ENCODE assay signal across 7 mouse cellular contexts in genomic region chr1:89631747-89632146, GRCm38 (mm10).
DNase-seq lines count a peak whose midpoint lies in the region; ATAC-seq and TF ChIP-seq lines count a peak whose summit lies in the region.

No protein-coding gene starts in this region.

- no peak overlapping the region for H3K9ac ChIP-seq in kidney, postnatal 0 days (ENCODE audit: low read depth, low read length)
- H3K9ac ChIP-seq in kidney, embryonic 15.5 days, result no peak overlapping the region
- no peak overlapping the region for H3K9ac ChIP-seq in lung, postnatal 0 days (replicated peaks; ENCODE audit: low read depth)

- H3K4me1 ChIP-seq in kidney, postnatal 0 days (replicated peaks; ENCODE audit: insufficient read depth, low read length), result no peaks in the 10 kb centered on the region
- H3K4me1 ChIP-seq in kidney, embryonic 15.5 days, result peaks cover 4% of the 10 kb centered on the region; the same call in 1 of the 2 replicates
- no peaks in the 10 kb centered on the region for H3K4me1 ChIP-seq in bone marrow, adult 2 months (ENCODE audit: control insufficient read depth, insufficient read depth, low read length)
- H3K4me1 ChIP-seq in lung, postnatal 0 days (ENCODE audit: insufficient read depth, low read depth, low read length), result no peaks in the 10 kb centered on the region

- TF ChIP-seq CTCF in kidney, postnatal 0 days (IDR thresholded peaks at IDR 0.05; ENCODE audit: low read depth), result peak; percentile 81
- TF ChIP-seq CTCF in bone marrow, adult 2 months (IDR thresholded peaks at IDR 0.05; ENCODE audit: control insufficient read depth, insufficient read depth, low read length), result peak; percentile 20; the same call in 1 of the 2 replicates
- TF ChIP-seq CTCF in lung, postnatal 0 days (IDR thresholded peaks at IDR 0.05), result peak; percentile 77

- ATAC-seq in kidney, postnatal 0 days (replicated peaks; ENCODE audit: low FRiP score, low read depth), result no peak
- no peak for ATAC-seq in kidney, embryonic 15.5 days (replicated peaks; ENCODE audit: low FRiP score)
- no peak for ATAC-seq in lung, postnatal 0 days

- TF ChIP-seq POLR2A in bone marrow, adult 2 months (IDR thresholded peaks at IDR 0.05; ENCODE audit: borderline replicate concordance, control insufficient read depth, low read depth, low read length), result no peak

- peak; percentile 80 for DNase-seq in kidney, postnatal 0 days (ENCODE audit: low spot score)
- peak; percentile 67 for DNase-seq in ES-CJ7 (ENCODE audit: low read depth, low spot score)
- peak; percentile 70 for DNase-seq in lung, postnatal 0 days (ENCODE audit: low spot score)
- no peak for DNase-seq in right cerebral cortex, postnatal 14 days
- no peak for DNase-seq in left cerebral cortex, adult 8-10 months (ENCODE audit: low spot score in 2 of 2)

- no peaks in the 10 kb centered on the region for H3K27me3 ChIP-seq in kidney, postnatal 0 days (ENCODE audit: insufficient read depth, low read length)
- H3K27me3 ChIP-seq in kidney, embryonic 15.5 days, result no peaks in the 10 kb centered on the region
- no peaks in the 10 kb centered on the region for H3K27me3 ChIP-seq in lung, postnatal 0 days (replicated peaks; ENCODE audit: insufficient read depth, low read length)

- H3K36me3 ChIP-seq in kidney, postnatal 0 days (ENCODE audit: insufficient read depth, low read length), result peaks cover 24% of the 10 kb centered on the region
- peaks cover 50% of the 10 kb centered on the region for H3K36me3 ChIP-seq in kidney, embryonic 15.5 days
- no peaks in the 10 kb centered on the region for H3K36me3 ChIP-seq in lung, postnatal 0 days (ENCODE audit: insufficient read depth, low read length)

- no peaks in the 10 kb centered on the region for H3K9me3 ChIP-seq in kidney, postnatal 0 days (replicated peaks; ENCODE audit: low read length)
- H3K9me3 ChIP-seq in kidney, embryonic 15.5 days (replicated peaks), result no peaks in the 10 kb centered on the region
- H3K9me3 ChIP-seq in lung, postnatal 0 days (ENCODE audit: low read length), result no peaks in the 10 kb centered on the region

- no peak overlapping the region for H3K4me3 ChIP-seq in kidney, postnatal 0 days (replicated peaks; ENCODE audit: low read depth, low read length)
- no peak overlapping the region for H3K4me3 ChIP-seq in kidney, embryonic 15.5 days (replicated peaks)
- H3K4me3 ChIP-seq in bone marrow, adult 2 months (replicated peaks; ENCODE audit: control insufficient read depth, low read depth, low read length), result no peak overlapping the region
- H3K4me3 ChIP-seq in lung, postnatal 0 days (ENCODE audit: low read depth, low read length), result no peak overlapping the region

- TF ChIP-seq EP300 in lung, postnatal 0 days (IDR thresholded peaks at IDR 0.05), result no peak

- no peak overlapping the region for H3K27ac ChIP-seq in kidney, postnatal 0 days
- H3K27ac ChIP-seq in kidney, embryonic 15.5 days, result no peak overlapping the region
- H3K27ac ChIP-seq in bone marrow, adult 2 months (ENCODE audit: control insufficient read depth, insufficient read depth, low read depth, low read length, poor library complexity), result no peak overlapping the region
- H3K27ac ChIP-seq in lung, postnatal 0 days (ENCODE audit: low read length), result no peak overlapping the region

- WGBS in kidney, postnatal 0 days, result 25% methylated on average over 1 of the region's 1 CpGs
- WGBS in kidney, embryonic 15.5 days, result 29% methylated on average over 1 of the region's 1 CpGs
- 12% methylated on average over 1 of the region's 1 CpGs for WGBS in bone marrow, adult 2 months
- WGBS in lung, postnatal 0 days, result 7% methylated on average over 1 of the region's 1 CpGs

- H3K4me2 ChIP-seq in kidney, postnatal 0 days (ENCODE audit: low read length), result no peak overlapping the region
- H3K4me2 ChIP-seq in kidney, embryonic 15.5 days, result no peak overlapping the region
- no peak overlapping the region for H3K4me2 ChIP-seq in lung, postnatal 0 days (replicated peaks; ENCODE audit: low read depth, low read length)

Comparison
In these comparisons a context has a peak if more than half of its experiments do, and no peak if none do; other contexts are left out.
1. DNase-seq: peak in kidney, postnatal 0 days (single experiment), ES-CJ7 (single experiment) and lung, postnatal 0 days (single experiment); none in right cerebral cortex, postnatal 14 days (single experiment) and left cerebral cortex, adult 8-10 months (0 of 2).
2. CTCF ChIP-seq: peak in every context shown above with its lines; median percentile 81 in kidney, postnatal 0 days; 77 in lung, postnatal 0 days; 20 in bone marrow, adult 2 months.